ENCODE assay signal across 10 mouse cellular contexts in genomic region chr1:77506038-77506855, GRCm38 (mm10). TPM values are rescaled to one million over a fixed set of nuclear protein-coding genes. Genes with fewer than 3 reads are reported as not detected.
DNase-seq lines count a peak whose midpoint lies in the region; ATAC-seq lines count a peak whose summit lies in the region.
"Had no signal": no experiment of that assay in that cellular context is flagged by ENCODE, and none has a peak within 500 bp of the region (broad histone marks: within the 10 kb centered on the region; RNA-seq: fewer than 3 reads in every experiment).

No protein-coding gene starts in this region.

- H3K4me3 ChIP-seq in kidney, embryonic 15.5 days (replicated peaks): peak overlapping the region; percentile 15; the same call in 1 of the 2 replicates
- H3K4me3 ChIP-seq in embryonic facial prominence, embryonic 10.5 days: peak overlapping the region; percentile 28
- peak overlapping the region; percentile 30 for H3K4me3 ChIP-seq in hindbrain, embryonic 14.5 days (replicated peaks; ENCODE audit: low read length)
- peak overlapping the region; percentile 33 for H3K4me3 ChIP-seq in midbrain, embryonic 16.5 days (ENCODE audit: low read depth, low read length)
- no peak overlapping the region for H3K4me3 ChIP-seq in heart, embryonic 10.5 days
- H3K4me3 ChIP-seq: liver, embryonic 15.5 days had no signal

- DNase-seq in kidney, adult 11 months: no peak
- no peak for DNase-seq in embryonic facial prominence, embryonic 10.5 days (ENCODE audit: low spot score)
- peak; percentile 63 for DNase-seq in hindbrain, embryonic 14.5 days (ENCODE audit: low spot score)
- no peak for DNase-seq in heart, embryonic 10.5 days (ENCODE audit: low spot score)
- DNase-seq in urinary bladder, postnatal 25 days (ENCODE audit: low spot score): no peak
- DNase-seq: adrenal gland, postnatal 25 days had no signal

- H3K4me1 ChIP-seq in kidney, embryonic 15.5 days: peaks cover 55% of the 10 kb centered on the region
- peaks cover 80% of the 10 kb centered on the region for H3K4me1 ChIP-seq in embryonic facial prominence, embryonic 10.5 days
- H3K4me1 ChIP-seq in hindbrain, embryonic 14.5 days (replicated peaks; ENCODE audit: control insufficient read depth, insufficient read depth, low read length): peaks cover 67% of the 10 kb centered on the region
- peaks cover 66% of the 10 kb centered on the region for H3K4me1 ChIP-seq in midbrain, embryonic 16.5 days (ENCODE audit: control insufficient read depth, insufficient read depth, low read length)
- H3K4me1 ChIP-seq in heart, embryonic 10.5 days: peaks cover 24% of the 10 kb centered on the region
- H3K4me1 ChIP-seq: liver, embryonic 15.5 days had no signal

- ATAC-seq in kidney, embryonic 15.5 days (replicated peaks; ENCODE audit: low FRiP score): no peak
- peak; percentile 76 for ATAC-seq in hindbrain, embryonic 14.5 days (ENCODE audit: low FRiP score)
- peak; percentile 59; the same call in 1 of the 2 replicates for ATAC-seq in midbrain, embryonic 16.5 days
- no peak for ATAC-seq in frontal cortex, adult (ENCODE audit: low TSS enrichment)

- no peaks in the 10 kb centered on the region for H3K9me3 ChIP-seq in kidney, embryonic 15.5 days (replicated peaks)
- no peaks in the 10 kb centered on the region for H3K9me3 ChIP-seq in embryonic facial prominence, embryonic 10.5 days
- no peaks in the 10 kb centered on the region for H3K9me3 ChIP-seq in hindbrain, embryonic 14.5 days (ENCODE audit: control insufficient read depth, low read length)
- H3K9me3 ChIP-seq in midbrain, embryonic 16.5 days (replicated peaks; ENCODE audit: control insufficient read depth, low read length, poor library complexity, severe bottlenecking): no peaks in the 10 kb centered on the region
- H3K9me3 ChIP-seq in heart, embryonic 10.5 days: no peaks in the 10 kb centered on the region
- H3K9me3 ChIP-seq: liver, embryonic 15.5 days had no signal

- H3K4me2 ChIP-seq in kidney, embryonic 15.5 days: peak overlapping the region; percentile 36
- peak overlapping the region; percentile 57 for H3K4me2 ChIP-seq in hindbrain, embryonic 14.5 days (replicated peaks)
- peak overlapping the region; percentile 55 for H3K4me2 ChIP-seq in midbrain, embryonic 16.5 days (ENCODE audit: low read length)
- H3K4me2 ChIP-seq: liver, embryonic 15.5 days had no signal

- no peak overlapping the region for H3K27ac ChIP-seq in kidney, embryonic 15.5 days
- H3K27ac ChIP-seq in embryonic facial prominence, embryonic 10.5 days (replicated peaks): no peak overlapping the region
- no peak overlapping the region for H3K27ac ChIP-seq in hindbrain, embryonic 14.5 days
- H3K27ac ChIP-seq in midbrain, embryonic 16.5 days (ENCODE audit: low read length): no peak overlapping the region
- H3K27ac ChIP-seq in heart, embryonic 10.5 days: no peak overlapping the region
- H3K27ac ChIP-seq: liver, embryonic 15.5 days had no signal

- H3K36me3 ChIP-seq in kidney, embryonic 15.5 days: peaks cover 15% of the 10 kb centered on the region; the same call in 1 of the 2 replicates
- peaks cover 86% of the 10 kb centered on the region for H3K36me3 ChIP-seq in embryonic facial prominence, embryonic 10.5 days (replicated peaks)
- H3K36me3 ChIP-seq in hindbrain, embryonic 14.5 days (replicated peaks; ENCODE audit: control insufficient read depth, insufficient read depth): peaks cover 15% of the 10 kb centered on the region
- H3K36me3 ChIP-seq in midbrain, embryonic 16.5 days (ENCODE audit: control insufficient read depth, insufficient read depth, low read length): no peaks in the 10 kb centered on the region
- H3K36me3 ChIP-seq in heart, embryonic 10.5 days: peaks cover 18% of the 10 kb centered on the region
- H3K36me3 ChIP-seq: liver, embryonic 15.5 days had no signal

- 59% methylated on average over 21 of the region's 21 CpGs for WGBS in kidney, embryonic 15.5 days
- WGBS in embryonic facial prominence, embryonic 10.5 days: 48% methylated on average over 21 of the region's 21 CpGs
- whole genome bisulfite sequencing in hindbrain, embryonic 14.5 days: 25% methylated on average over 21 of the region's 21 CpGs
- 23% methylated on average over 21 of the region's 21 CpGs for WGBS in midbrain, embryonic 16.5 days
- WGBS in heart, embryonic 10.5 days: 58% methylated on average over 21 of the region's 21 CpGs

- no peak overlapping the region for H3K9ac ChIP-seq in kidney, embryonic 15.5 days
- peak overlapping the region; percentile 43 for H3K9ac ChIP-seq in hindbrain, embryonic 14.5 days
- peak overlapping the region; percentile 23; the same call in 1 of the 2 replicates for H3K9ac ChIP-seq in midbrain, embryonic 16.5 days (ENCODE audit: low read depth, low read length)
- H3K9ac ChIP-seq: liver, embryonic 15.5 days had no signal

- H3K27me3 ChIP-seq in kidney, embryonic 15.5 days: no peaks in the 10 kb centered on the region
- H3K27me3 ChIP-seq in embryonic facial prominence, embryonic 10.5 days (replicated peaks; ENCODE audit: low read depth, poor library complexity, severe bottlenecking): peaks cover 44% of the 10 kb centered on the region
- no peaks in the 10 kb centered on the region for H3K27me3 ChIP-seq in hindbrain, embryonic 14.5 days (ENCODE audit: control insufficient read depth, insufficient read depth, low read length)
- H3K27me3 ChIP-seq in midbrain, embryonic 16.5 days (ENCODE audit: control insufficient read depth, insufficient read depth, low read depth, low read length): no peaks in the 10 kb centered on the region
- H3K27me3 ChIP-seq in heart, embryonic 10.5 days (ENCODE audit: insufficient read depth, poor library complexity, severe bottlenecking): peaks cover 12% of the 10 kb centered on the region

RNA-seq across cellular contexts. Expression of gene Epha4, which starts 8.6 kb away (rescaled TPM):
- 17.2 and 18.2 TPM in 2 replicates for polyA plus RNA-seq in kidney, embryonic 15.5 days (2015; fragmentation: Nextera tagmentation; extraction: Ambion mirVana)
- polyA plus RNA-seq in embryonic facial prominence, embryonic 10.5 days (2016; fragmentation: Nextera tagmentation; extraction: Ambion mirVana): 26.2 and 29.1 TPM in 2 replicates
- polyA plus RNA-seq in hindbrain, embryonic 14.5 days (2014; fragmentation: Nextera tagmentation; extraction: Ambion mirVana): 49.3 and 50.0 TPM in 2 replicates
- 30.4 and 36.8 TPM in 2 replicates for polyA plus RNA-seq in midbrain, embryonic 16.5 days (2015; fragmentation: Nextera tagmentation; extraction: Ambion mirVana)
- polyA plus RNA-seq in heart, embryonic 10.5 days (2016; fragmentation: Nextera tagmentation; extraction: Ambion mirVana): 6.1 and 11.5 TPM in 2 replicates

Comparison
In these comparisons a context has a peak if more than half of its experiments do, and no peak if none do; other contexts are left out.
1. ATAC-seq: peak in hindbrain, embryonic 14.5 days (single experiment) and midbrain, embryonic 16.5 days (single experiment); none in kidney, embryonic 15.5 days (single experiment) and frontal cortex, adult (single experiment).
2. Peak in every context shown above with its lines, with median percentiles within 50 percentile points of each other: H3K4me2 ChIP-seq.